Mouse (Mus musculus) granulocyte monocyte progenitor cell, adult 5-6 weeks (primary cell): ENCODE data around the gene Cacnb3. TPM values are rescaled to one million over a fixed set of nuclear protein-coding genes. Genes with fewer than 3 reads are reported as not detected.
A peak's percentile ranks its signal among the peaks of the same experiment; 100 is the strongest.
"Not testable (repeated sequence)": the region's sequence is repeated elsewhere in the genome, so short reads cannot be mapped to it uniquely, and the experiment has no call there.

Experiments used
- ATAC-seq: replicated peaks from 2 replicates; pipeline ENCODE4 v1.8.0; 2016; ENCODE audit warnings: mild to moderate bottlenecking, moderate TSS enrichment, inconsistent platforms; ENCODE audit not compliant: poor library complexity, severe bottlenecking
- total RNA-seq, 2 experiments: library from RNA; stranded (forward) in 1 of 2; stranded (reverse) in 1 of 2; fragments of 200-712, 200-1000 nt in 1 of 2; fragments of >200 nt in 1 of 2; fragmentation: Nextera tagmentation in 1 of 2; gene quantifications; 2 replicates each; pipeline ENCODE4 v1.2.3; 2014 to 2017

Gene Cacnb3
- total RNA-seq (2014; fragmentation: Nextera tagmentation) (not detected in 2 replicates), total RNA-seq (2017) (not detected in 2 replicates)

GRCm38 (mm10) chr15:98630540-98630939 lies at the start of gene Cacnb3:
Gene Cacnb3 (plus strand): TSS chr15:98630840.
- no peak for ATAC-seq

GRCm38 (mm10) chr15:98582410-98582809 lies 48.2 kb upstream of the Cacnb3 start:
- ATAC-seq = no peak

GRCm38 (mm10) chr15:98582996-98583395 lies 47.6 kb upstream of the Cacnb3 start:
- no peak for ATAC-seq

- ATAC-seq = no peak
These were observed 45.2 kb upstream of the Cacnb3 start for GRCm38 (mm10) chr15:98585421-98585820.

- not testable (repeated sequence) for ATAC-seq
These were observed 44.5 kb upstream of the Cacnb3 start for GRCm38 (mm10) chr15:98586141-98586540.

GRCm38 (mm10) chr15:98587751-98588150 lies 42.9 kb upstream of the Cacnb3 start:
- ATAC-seq = no peak

GRCm38 (mm10) chr15:98589640-98590336 lies 40.9 kb upstream of the Cacnb3 start:
- peak; percentile 35 for ATAC-seq

GRCm38 (mm10) chr15:98591396-98591795 lies 39.2 kb upstream of the Cacnb3 start:
- no peak for ATAC-seq

GRCm38 (mm10) chr15:98594193-98594592 lies 36.4 kb upstream of the Cacnb3 start:
- no peak for ATAC-seq

- no peak for ATAC-seq
These were observed 35.6 kb upstream of the Cacnb3 start for GRCm38 (mm10) chr15:98595049-98595448.

GRCm38 (mm10) chr15:98596609-98597008 lies 34.0 kb upstream of the Cacnb3 start:
- ATAC-seq = no peak

GRCm38 (mm10) chr15:98600036-98600709 lies 30.5 kb upstream of the Cacnb3 start:
- ATAC-seq = no peak

- no peak for ATAC-seq
These were observed 28.8 kb upstream of the Cacnb3 start for GRCm38 (mm10) chr15:98601832-98602190.

GRCm38 (mm10) chr15:98602191-98602881 lies 28.3 kb upstream of the Cacnb3 start:
- ATAC-seq = no peak

GRCm38 (mm10) chr15:98602921-98603458 lies 27.6 kb upstream of the Cacnb3 start:
- ATAC-seq = no peak

GRCm38 (mm10) chr15:98604041-98604575 lies 26.5 kb upstream of the Cacnb3 start:
- no peak for ATAC-seq

GRCm38 (mm10) chr15:98606051-98606536 lies 24.5 kb upstream of the Cacnb3 start:
- ATAC-seq = no peak

- ATAC-seq = no peak
These were observed 23.9 kb upstream of the Cacnb3 start for GRCm38 (mm10) chr15:98606739-98607138.

GRCm38 (mm10) chr15:98607557-98607956 lies 23.1 kb upstream of the Cacnb3 start:
- ATAC-seq = no peak

- ATAC-seq = no peak
These were observed 22.4 kb upstream of the Cacnb3 start for GRCm38 (mm10) chr15:98608058-98608783.
